Mouse (Mus musculus) central nervous system, embryonic 11.5 days (tissue): ENCODE results near the gene Gm4707. TPM values are rescaled to one million over a fixed set of nuclear protein-coding genes. Genes with fewer than 3 reads are reported as not detected.

Experiments
- polyA plus RNA-seq: library from polyadenylated mRNA; depleted of rRNA; stranded (reverse); fragments of >200 nt; gene quantifications from 2 replicates; pipeline ENCODE4 v1.2.3, GENCODE M21; 2012; rRNA removed

The Gm4707 gene
- polyA plus RNA-seq, result 3.0 and 3.8 TPM in 2 replicates

DNA sequence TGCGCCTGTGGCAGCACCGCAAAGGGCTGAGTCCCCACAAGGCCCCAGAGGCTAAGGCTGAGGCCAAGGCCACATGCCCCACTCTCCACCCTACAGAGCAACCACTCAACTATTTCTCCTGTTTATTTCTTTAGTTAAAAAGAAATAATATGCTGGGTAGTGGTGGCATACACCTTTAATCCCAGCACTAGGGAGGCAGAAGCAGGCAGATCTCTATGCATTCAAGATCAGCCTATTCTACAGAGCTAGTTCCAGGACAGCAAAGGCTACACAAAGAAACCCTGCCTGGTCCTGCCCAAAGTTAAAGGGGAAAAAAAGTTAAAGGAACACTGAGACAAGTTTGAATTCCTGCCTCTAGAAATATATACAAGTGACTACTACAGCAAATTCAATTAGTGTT, at the start of gene Gm4707:
TSS of gene Gm4707 (minus strand) at position 101 of the 400 bp plus-strand sequence.

DNA sequence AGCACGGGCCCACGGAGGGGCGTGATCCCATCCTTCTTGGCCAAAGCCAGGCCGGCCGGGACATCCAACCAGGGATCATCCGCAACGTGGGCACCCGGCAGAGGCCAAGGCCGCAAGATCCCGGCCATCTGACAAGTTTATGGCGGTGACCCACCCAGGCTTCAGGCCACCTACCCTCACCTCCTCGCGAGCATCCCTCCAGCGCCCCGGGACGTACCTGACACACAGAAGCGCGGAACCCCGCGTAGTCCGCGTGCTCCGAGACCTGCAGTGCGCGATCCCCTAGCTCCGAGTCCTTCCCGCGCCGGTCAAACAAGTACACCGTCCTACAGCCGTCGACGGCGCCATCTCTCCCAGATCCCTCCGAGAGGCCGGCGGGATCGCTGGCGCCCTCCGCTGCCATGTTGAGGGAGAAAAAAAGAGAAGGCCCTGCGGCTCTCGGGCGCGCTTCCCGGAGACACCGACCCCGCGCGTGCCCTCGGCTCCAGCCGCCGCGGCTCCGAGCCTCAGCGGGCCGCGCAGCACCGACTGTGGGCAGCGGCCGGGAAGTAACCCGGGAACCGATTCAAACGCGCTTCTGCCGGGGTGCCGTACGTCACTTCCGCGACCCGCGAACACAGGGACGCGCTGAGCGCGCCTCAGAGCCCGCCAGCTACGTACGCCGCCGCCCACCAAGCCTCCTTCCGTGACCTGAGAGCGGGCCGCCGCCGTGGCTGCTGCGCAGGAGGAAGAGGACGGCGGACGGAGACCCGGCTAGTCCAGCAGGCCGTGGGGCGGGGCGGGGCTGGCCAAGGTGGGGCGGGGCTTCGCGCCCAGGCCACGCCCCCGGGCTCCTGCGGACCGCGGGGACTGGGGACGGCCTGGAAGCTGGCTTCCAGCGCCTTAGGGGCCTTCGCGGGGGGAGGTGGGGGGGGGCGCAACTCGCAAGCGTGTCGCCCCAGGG, 15.3 kb upstream of the Gm4707 start, which contains the start of gene Smchd1:
TSS of gene Smchd1 (minus strand) at position 582 of the 943 bp plus-strand sequence.

Other genes starting within 250 kb of the Gm4707 start
- gene Emilin2, start 147.9 kb downstream of the Gm4707 start, polyA plus RNA-seq, result 9.2 and 9.7 TPM in 2 replicates
- 54.0 and 61.6 TPM in 2 replicates for gene Smchd1, start 15.4 kb upstream of the Gm4707 start, polyA plus RNA-seq
- 32.9 and 42.7 TPM in 2 replicates for gene Ndc80, start 66.9 kb upstream of the Gm4707 start, polyA plus RNA-seq
- 0.91 and 1.1 TPM in 2 replicates for gene Spdya, start 92.1 kb upstream of the Gm4707 start, polyA plus RNA-seq
- gene Wdr43, start 156.0 kb upstream of the Gm4707 start, polyA plus RNA-seq, result 73.1 and 124 TPM in 2 replicates
- 0.08 and 0.14 TPM in 2 replicates for gene Togaram2, start 213.3 kb upstream of the Gm4707 start, polyA plus RNA-seq